Mouse (Mus musculus) bone marrow macrophage, adult 2 months (primary cell): ENCODE results near the gene Hdgfl2.

ENCODE experiments used
- CTCF ChIP-seq: IDR thresholded peaks from 2 replicates; pipeline ENCODE4 v1.5.1; 2012; ENCODE audit warnings: low read depth, mild to moderate bottlenecking, low read length, moderate library complexity
- POLR2A ChIP-seq: IDR thresholded peaks from 2 replicates; pipeline ENCODE4 v1.6.1; 2012; ENCODE audit warnings: mild to moderate bottlenecking, low read depth, low read length, borderline replicate concordance

- no peak for TF ChIP-seq CTCF
- TF ChIP-seq POLR2A, result no peak
Measured at GRCm38 (mm10) chr17:56077523-56077922, 1.9 kb upstream of the Hdgfl2 start.
